Mouse (Mus musculus): Measurements from ENCODE around the gene Gm10644. TPM values are rescaled to one million over a fixed set of nuclear protein-coding genes. Genes with fewer than 3 reads are reported as not detected.

Gene Gm10644
- total and polyA plus RNA-seq, 3 experiments, result 0.16 to 0.83 (median 0.82) TPM

- no peak overlapping the region for H3K4me3 ChIP-seq (ENCODE audit: low read depth, low read length)
- no peak for DNase-seq (ENCODE audit: low spot score)
- peaks cover 49% of the 10 kb centered on the region for H3K4me1 ChIP-seq (ENCODE audit: insufficient read depth, low read depth, low read length)
Measured at GRCm38 (mm10) chr8:83976101-83976630, 21.2 kb upstream of the Gm10644 start.

GRCm38 (mm10) chr8:83974521-83974920 lies 19.5 kb upstream of the Gm10644 start:
- ATAC-seq (ENCODE audit: extremely low read depth, insufficient number of reproducible peaks, low FRiP score, poor library complexity, severe bottlenecking), result no peak
- peaks cover 53% of the 10 kb centered on the region for H3K4me1 ChIP-seq (ENCODE audit: insufficient read depth, low read depth, low read length)
- no peak for DNase-seq (ENCODE audit: low spot score)

More at GRCm38 (mm10) chr8:83976101-83976630, 21.2 kb upstream of the Gm10644 start:
- Histone ChIP-seq H3K27me3 (ENCODE audit: insufficient read depth, low read length) (no peaks in the 10 kb centered on the region), H3K9me3 (replicated peaks) (no peaks in the 10 kb centered on the region), H3K36me3 (replicated peaks) (peaks cover 74% of the 10 kb centered on the region)
- ATAC-seq (ENCODE audit: extremely low read depth, insufficient number of reproducible peaks, low FRiP score, poor library complexity, severe bottlenecking), result no peak
- TF ChIP-seq GATA2 (IDR thresholded peaks at IDR 0.05; ENCODE audit: borderline replicate concordance, low read depth, low read length) (no peak), TAL1 (conservative IDR thresholded peaks at IDR 0.05; ENCODE audit: low read depth, low read length) (no peak), POLR2AphosphoS5 (IDR thresholded peaks at IDR 0.05; ENCODE audit: insufficient replicate concordance, low read depth, low read length) (no peak), CTCF (IDR thresholded peaks at IDR 0.05; ENCODE audit: low read depth, low read length) (no peak; the same call in 1 of the 2 replicates), GATA1 (IDR thresholded peaks at IDR 0.05; ENCODE audit: borderline replicate concordance, low read length) (no peak)

DNA sequence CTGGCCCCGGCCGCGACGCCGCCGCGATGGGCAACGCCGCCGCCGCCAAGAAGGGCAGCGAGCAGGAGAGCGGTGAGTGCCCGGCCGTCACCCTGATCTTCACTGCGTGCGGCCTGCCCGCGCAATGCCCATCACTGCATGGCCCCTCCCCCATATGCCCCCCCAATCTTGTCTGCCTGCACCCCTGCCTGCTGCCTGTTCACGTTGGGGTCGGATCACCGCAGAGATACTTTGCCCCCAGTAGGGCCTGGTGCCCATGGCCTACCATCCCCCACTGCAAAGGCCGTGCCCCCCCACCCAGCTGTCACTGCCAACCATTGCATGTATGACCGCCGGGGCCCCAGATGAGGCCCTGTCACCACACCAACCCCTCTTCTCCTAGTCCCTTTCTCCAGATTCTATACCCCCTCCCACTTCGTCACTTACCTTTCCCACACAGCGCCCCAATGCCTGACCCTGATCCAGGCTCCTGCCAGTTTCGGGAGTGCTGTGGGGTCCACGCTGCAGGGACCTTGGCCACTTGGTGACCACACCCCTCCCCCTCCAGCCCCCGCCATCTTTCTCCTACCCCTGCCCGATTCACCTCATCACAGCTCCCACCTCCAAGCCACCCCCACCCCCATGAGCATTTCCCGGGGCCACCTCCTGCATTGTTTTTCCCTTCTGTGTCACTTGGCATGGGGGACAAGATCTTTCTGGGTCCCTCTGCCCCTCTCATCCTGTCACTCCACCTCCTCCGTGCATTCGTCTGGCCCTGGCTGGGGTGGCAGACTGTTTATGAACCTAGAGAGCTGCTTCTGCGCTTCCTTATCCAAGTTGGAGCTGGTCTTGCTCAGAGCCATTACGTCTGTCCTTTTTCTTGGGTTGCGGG lies 18.4 kb upstream of the Gm10644 start:
- Histone ChIP-seq H3K27me3 (ENCODE audit: insufficient read depth, low read length) (no peaks in the 10 kb centered on the region), H3K9me3 (replicated peaks) (no peaks in the 10 kb centered on the region), H3K4me3 (ENCODE audit: low read depth, low read length) (peak overlapping the region; percentile 98), H3K36me3 (replicated peaks) (peaks cover 71% of the 10 kb centered on the region), H3K4me1 (ENCODE audit: insufficient read depth, low read depth, low read length) (peaks cover 51% of the 10 kb centered on the region)
- DNase-seq (ENCODE audit: low spot score), result no peak
- ATAC-seq (ENCODE audit: extremely low read depth, insufficient number of reproducible peaks, low FRiP score, poor library complexity, severe bottlenecking), result no peak
- no peak for TF ChIP-seq CTCF (IDR thresholded peaks at IDR 0.05; ENCODE audit: low read depth, low read length)
- TF ChIP-seq GATA2 (IDR thresholded peaks at IDR 0.05; ENCODE audit: borderline replicate concordance, low read depth, low read length), result no peak
- no peak for TF ChIP-seq GATA1 (IDR thresholded peaks at IDR 0.05; ENCODE audit: borderline replicate concordance, low read length)
- no peak for TF ChIP-seq POLR2AphosphoS5 (IDR thresholded peaks at IDR 0.05; ENCODE audit: insufficient replicate concordance, low read depth, low read length)
- TF ChIP-seq TAL1 (conservative IDR thresholded peaks at IDR 0.05; ENCODE audit: low read depth, low read length), result no peak

More at GRCm38 (mm10) chr8:83974521-83974920, 19.5 kb upstream of the Gm10644 start:
- Histone ChIP-seq H3K9me3 (replicated peaks) (no peaks in the 10 kb centered on the region), H3K36me3 (replicated peaks) (peaks cover 70% of the 10 kb centered on the region), H3K4me3 (ENCODE audit: low read depth, low read length) (no peak overlapping the region), H3K27me3 (ENCODE audit: insufficient read depth, low read length) (no peaks in the 10 kb centered on the region)
- TF ChIP-seq POLR2AphosphoS5 (IDR thresholded peaks at IDR 0.05; ENCODE audit: insufficient replicate concordance, low read depth, low read length) (no peak), CTCF (IDR thresholded peaks at IDR 0.05; ENCODE audit: low read depth, low read length) (no peak), GATA1 (IDR thresholded peaks at IDR 0.05; ENCODE audit: borderline replicate concordance, low read length) (no peak), TAL1 (conservative IDR thresholded peaks at IDR 0.05; ENCODE audit: low read depth, low read length) (no peak), GATA2 (IDR thresholded peaks at IDR 0.05; ENCODE audit: borderline replicate concordance, low read depth, low read length) (no peak)

- Histone ChIP-seq H3K27me3 (ENCODE audit: insufficient read depth, low read length) (no peaks in the 10 kb centered on the region), H3K4me3 (ENCODE audit: low read depth, low read length) (peak within 1 kb of the TSS; percentile 98), H3K9me3 (replicated peaks) (no peaks in the 10 kb centered on the region), H3K4me1 (ENCODE audit: insufficient read depth, low read depth, low read length) (peaks cover 43% of the 10 kb centered on the region), H3K36me3 (replicated peaks) (peaks cover 71% of the 10 kb centered on the region)
- DNase-seq (ENCODE audit: low spot score) (peak; percentile 100), ATAC-seq (ENCODE audit: extremely low read depth, insufficient number of reproducible peaks, low FRiP score, poor library complexity, severe bottlenecking) (peak; percentile 100)
- TF ChIP-seq CTCF (IDR thresholded peaks at IDR 0.05; ENCODE audit: low read depth, low read length), result no peak
- no peak for TF ChIP-seq GATA1 (IDR thresholded peaks at IDR 0.05; ENCODE audit: borderline replicate concordance, low read length)
- no peak for TF ChIP-seq GATA2 (IDR thresholded peaks at IDR 0.05; ENCODE audit: borderline replicate concordance, low read depth, low read length)
- no peak for TF ChIP-seq TAL1 (conservative IDR thresholded peaks at IDR 0.05; ENCODE audit: low read depth, low read length)
- TF ChIP-seq POLR2AphosphoS5 (IDR thresholded peaks at IDR 0.05; ENCODE audit: insufficient replicate concordance, low read depth, low read length), result no peak
Measured at GRCm38 (mm10) chr8:83972150-83973120, 17.4 kb upstream of the Gm10644 start, which contains the start of gene Prkaca. TSS of gene Prkaca (plus strand) at chr8:83972993.

GRCm38 (mm10) chr8:83971661-83972060 lies 16.7 kb upstream of the Gm10644 start:
- Histone ChIP-seq H3K4me1 (ENCODE audit: insufficient read depth, low read depth, low read length) (peaks cover 36% of the 10 kb centered on the region), H3K36me3 (replicated peaks) (peaks cover 71% of the 10 kb centered on the region), H3K27me3 (ENCODE audit: insufficient read depth, low read length) (no peaks in the 10 kb centered on the region), H3K4me3 (ENCODE audit: low read depth, low read length) (peak overlapping the region; percentile 98; the same call in 1 of the 2 replicates), H3K9me3 (replicated peaks) (no peaks in the 10 kb centered on the region)
- no peak for TF ChIP-seq POLR2AphosphoS5 (IDR thresholded peaks at IDR 0.05; ENCODE audit: insufficient replicate concordance, low read depth, low read length)
- TF ChIP-seq TAL1 (conservative IDR thresholded peaks at IDR 0.05; ENCODE audit: low read depth, low read length), result no peak
- TF ChIP-seq CTCF (IDR thresholded peaks at IDR 0.05; ENCODE audit: low read depth, low read length), result no peak
- TF ChIP-seq GATA2 (IDR thresholded peaks at IDR 0.05; ENCODE audit: borderline replicate concordance, low read depth, low read length), result no peak
- TF ChIP-seq GATA1 (IDR thresholded peaks at IDR 0.05; ENCODE audit: borderline replicate concordance, low read length), result no peak
- DNase-seq (ENCODE audit: low spot score) (no peak), ATAC-seq (ENCODE audit: extremely low read depth, insufficient number of reproducible peaks, low FRiP score, poor library complexity, severe bottlenecking) (no peak)
